Mouse (Mus musculus): Measurements from ENCODE around the gene Prkrip1. TPM values are rescaled to one million over a fixed set of nuclear protein-coding genes. Genes with fewer than 3 reads are reported as not detected.
A peak's percentile ranks its signal among the peaks of the same experiment; 100 is the strongest.

Prkrip1 gene
- 38.5 and 44.1 TPM in 2 replicates for polyA plus RNA-seq (2015; fragmentation: Nextera tagmentation; extraction: Ambion mirVana)

- ATAC-seq, result peak; percentile 89
- under 1% methylated on average over 62 of the region's 62 CpGs for WGBS
Observed at GRCm38 (mm10) chr5:136198474-136199391, at the start of gene Prkrip1. Gene Prkrip1 (minus strand): TSS chr5:136198963.

GRCm38 (mm10) chr5:136248441-136248840, 49.7 kb upstream of the Prkrip1 start:
- 64% methylated on average over 6 of the region's 6 CpGs for WGBS
- Histone ChIP-seq H3K27ac (ENCODE audit: low read length) (no peak overlapping the region), H3K27me3 (replicated peaks; ENCODE audit: control insufficient read depth, insufficient read depth, low read length) (no peaks in the 10 kb centered on the region), H3K9me3 (ENCODE audit: control insufficient read depth, low read length) (no peaks in the 10 kb centered on the region), H3K4me3 (ENCODE audit: low read length) (no peak overlapping the region), H3K4me2 (ENCODE audit: low read depth, low read length) (no peak overlapping the region), H3K9ac (ENCODE audit: low read depth, low read length) (no peak overlapping the region), H3K36me3 (ENCODE audit: control insufficient read depth, insufficient read depth, low read length) (no peaks in the 10 kb centered on the region), H3K4me1 (ENCODE audit: control insufficient read depth, insufficient read depth, low read length) (peaks cover 8% of the 10 kb centered on the region)
- ATAC-seq, result no peak

More at GRCm38 (mm10) chr5:136198474-136199391, at the start of gene Prkrip1:
- no peaks in the 10 kb centered on the region for H3K27me3 ChIP-seq (replicated peaks; ENCODE audit: control insufficient read depth, insufficient read depth, low read length)
- H3K36me3 ChIP-seq (ENCODE audit: control insufficient read depth, insufficient read depth, low read length), result peaks cover 13% of the 10 kb centered on the region
- H3K9me3 ChIP-seq (ENCODE audit: control insufficient read depth, low read length), result no peaks in the 10 kb centered on the region
- H3K27ac ChIP-seq (ENCODE audit: low read length), result peak within 1 kb of the TSS; percentile 87
- peak within 1 kb of the TSS; percentile 94 for H3K9ac ChIP-seq (ENCODE audit: low read depth, low read length)
- H3K4me2 ChIP-seq (ENCODE audit: low read depth, low read length), result peak within 1 kb of the TSS; percentile 87
- peak within 1 kb of the TSS; percentile 97 for H3K4me3 ChIP-seq (ENCODE audit: low read length)
- H3K4me1 ChIP-seq (ENCODE audit: control insufficient read depth, insufficient read depth, low read length), result peaks cover 11% of the 10 kb centered on the region

GRCm38 (mm10) chr5:136246452-136246838, 47.7 kb upstream of the Prkrip1 start, which contains the start of gene Sh2b2:
Gene Sh2b2 (minus strand): TSS chr5:136246556.
- no peak for ATAC-seq
- H3K36me3 ChIP-seq (ENCODE audit: control insufficient read depth, insufficient read depth, low read length), result no peaks in the 10 kb centered on the region
- 77% methylated on average over 2 of the region's 2 CpGs for WGBS
- H3K4me3 ChIP-seq (ENCODE audit: low read length), result peak within 1 kb of the TSS; percentile 80
- H3K4me2 ChIP-seq (ENCODE audit: low read depth, low read length), result peak within 1 kb of the TSS; percentile 95
- H3K9me3 ChIP-seq (ENCODE audit: control insufficient read depth, low read length), result no peaks in the 10 kb centered on the region
- H3K27me3 ChIP-seq (replicated peaks; ENCODE audit: control insufficient read depth, insufficient read depth, low read length), result no peaks in the 10 kb centered on the region
- H3K9ac ChIP-seq (ENCODE audit: low read depth, low read length), result peak within 1 kb of the TSS; percentile 58
- peaks cover 8% of the 10 kb centered on the region for H3K4me1 ChIP-seq (ENCODE audit: control insufficient read depth, insufficient read depth, low read length)
- peak within 1 kb of the TSS; percentile 29 for H3K27ac ChIP-seq (ENCODE audit: low read length)

- no peak; the same call in 1 of the 2 replicates for ATAC-seq
- H3K4me2 ChIP-seq (ENCODE audit: low read depth, low read length), result peak overlapping the region; percentile 95
- peaks cover 8% of the 10 kb centered on the region for H3K4me1 ChIP-seq (ENCODE audit: control insufficient read depth, insufficient read depth, low read length)
- no peaks in the 10 kb centered on the region for H3K9me3 ChIP-seq (ENCODE audit: control insufficient read depth, low read length)
- 23% methylated on average over 15 of the region's 15 CpGs for WGBS
- H3K4me3 ChIP-seq (ENCODE audit: low read length), result peak overlapping the region; percentile 80
- peak overlapping the region; percentile 58 for H3K9ac ChIP-seq (ENCODE audit: low read depth, low read length)
- no peaks in the 10 kb centered on the region for H3K27me3 ChIP-seq (replicated peaks; ENCODE audit: control insufficient read depth, insufficient read depth, low read length)
- H3K36me3 ChIP-seq (ENCODE audit: control insufficient read depth, insufficient read depth, low read length), result no peaks in the 10 kb centered on the region
- peak overlapping the region; percentile 29 for H3K27ac ChIP-seq (ENCODE audit: low read length)
Observed at GRCm38 (mm10) chr5:136245541-136246451, 47.0 kb upstream of the Prkrip1 start.

GRCm38 (mm10) chr5:136244762-136245540, 46.2 kb upstream of the Prkrip1 start:
- WGBS, result under 1% methylated on average over 40 of the region's 57 CpGs
- peak; percentile 83 for ATAC-seq
- Histone ChIP-seq H3K9me3 (ENCODE audit: control insufficient read depth, low read length) (no peaks in the 10 kb centered on the region), H3K4me1 (ENCODE audit: control insufficient read depth, insufficient read depth, low read length) (peaks cover 8% of the 10 kb centered on the region), H3K4me2 (ENCODE audit: low read depth, low read length) (peak overlapping the region; percentile 95), H3K27ac (ENCODE audit: low read length) (peak overlapping the region; percentile 29), H3K9ac (ENCODE audit: low read depth, low read length) (peak overlapping the region; percentile 73), H3K27me3 (replicated peaks; ENCODE audit: control insufficient read depth, insufficient read depth, low read length) (no peaks in the 10 kb centered on the region), H3K36me3 (ENCODE audit: control insufficient read depth, insufficient read depth, low read length) (no peaks in the 10 kb centered on the region), H3K4me3 (ENCODE audit: low read length) (peak overlapping the region; percentile 80)

GRCm38 (mm10) chr5:136243851-136244761, 45.3 kb upstream of the Prkrip1 start:
- Histone ChIP-seq H3K9me3 (ENCODE audit: control insufficient read depth, low read length) (no peaks in the 10 kb centered on the region), H3K27me3 (replicated peaks; ENCODE audit: control insufficient read depth, insufficient read depth, low read length) (no peaks in the 10 kb centered on the region), H3K4me2 (ENCODE audit: low read depth, low read length) (peak overlapping the region; percentile 95), H3K36me3 (ENCODE audit: control insufficient read depth, insufficient read depth, low read length) (no peaks in the 10 kb centered on the region), H3K27ac (ENCODE audit: low read length) (no peak overlapping the region), H3K4me1 (ENCODE audit: control insufficient read depth, insufficient read depth, low read length) (peaks cover 8% of the 10 kb centered on the region), H3K9ac (ENCODE audit: low read depth, low read length) (peak overlapping the region; percentile 73), H3K4me3 (ENCODE audit: low read length) (peak overlapping the region; percentile 80)
- peak; percentile 60 for ATAC-seq
- under 1% methylated on average over 63 of the region's 67 CpGs for WGBS

GRCm38 (mm10) chr5:136241161-136241560, 42.4 kb upstream of the Prkrip1 start:
- WGBS, result 81% methylated on average over 6 of the region's 6 CpGs
- Histone ChIP-seq H3K27me3 (replicated peaks; ENCODE audit: control insufficient read depth, insufficient read depth, low read length) (no peaks in the 10 kb centered on the region), H3K4me1 (ENCODE audit: control insufficient read depth, insufficient read depth, low read length) (peaks cover 8% of the 10 kb centered on the region), H3K9ac (ENCODE audit: low read depth, low read length) (no peak overlapping the region), H3K36me3 (ENCODE audit: control insufficient read depth, insufficient read depth, low read length) (no peaks in the 10 kb centered on the region), H3K9me3 (ENCODE audit: control insufficient read depth, low read length) (no peaks in the 10 kb centered on the region), H3K4me2 (ENCODE audit: low read depth, low read length) (no peak overlapping the region), H3K27ac (ENCODE audit: low read length) (no peak overlapping the region), H3K4me3 (ENCODE audit: low read length) (no peak overlapping the region)
- ATAC-seq, result no peak

GRCm38 (mm10) chr5:136240381-136240780, 41.6 kb upstream of the Prkrip1 start:
- no peak overlapping the region for H3K4me3 ChIP-seq (ENCODE audit: low read length)
- H3K9me3 ChIP-seq (ENCODE audit: control insufficient read depth, low read length), result no peaks in the 10 kb centered on the region
- H3K9ac ChIP-seq (ENCODE audit: low read depth, low read length), result no peak overlapping the region
- H3K27ac ChIP-seq (ENCODE audit: low read length), result no peak overlapping the region
- 44% methylated on average over 1 of the region's 1 CpGs for whole genome bisulfite sequencing
- no peak for ATAC-seq
- H3K4me1 ChIP-seq (ENCODE audit: control insufficient read depth, insufficient read depth, low read length), result peaks cover 8% of the 10 kb centered on the region
- no peak overlapping the region for H3K4me2 ChIP-seq (ENCODE audit: low read depth, low read length)
- no peaks in the 10 kb centered on the region for H3K27me3 ChIP-seq (replicated peaks; ENCODE audit: control insufficient read depth, insufficient read depth, low read length)
- H3K36me3 ChIP-seq (ENCODE audit: control insufficient read depth, insufficient read depth, low read length), result no peaks in the 10 kb centered on the region

Data from intestine, embryonic 16.5 days (tissue).